Mouse (Mus musculus) layer of hippocampus, postnatal 14 days (tissue): ENCODE results near the gene Utf1. TPM values are rescaled to one million over a fixed set of nuclear protein-coding genes. Genes with fewer than 3 reads are reported as not detected.
A peak's percentile ranks its signal among the peaks of the same experiment; 100 is the strongest.

Experiments used
- DNase-seq, 2 experiments: peaks; one replicate each; pipeline ENCODE4 v3.0.0; 2021 to 2022; ENCODE audit warnings: low spot score in 2 of 2, mixed read lengths in 1 of 2
- microRNA-seq, 2 experiments: library from miRNA; unstranded; fragments of <30 nt; microRNA quantifications; one replicate each; pipeline ENCODE4 v1.2.0; 2021
- total RNA-seq, 2 experiments: library from RNA; stranded (reverse); gene quantifications; 2 replicates each; pipeline ENCODE4 v1.2.3; 2021

Gene Utf1
- total RNA-seq, 2 experiments from 2014 or later: not detected

GRCm38 (mm10) chr7:139970979-139971378 is 27.4 kb downstream of the Utf1 start:
- DNase-seq: no peak

GRCm38 (mm10) chr7:139971436-139971835 is 27.8 kb downstream of the Utf1 start:
- DNase-seq: peak in 1 of 2 experiments; percentile 7

- no peak for DNase-seq
These were observed 29.3 kb downstream of the Utf1 start for GRCm38 (mm10) chr7:139972923-139973331.

- no peak for DNase-seq
These were observed 30.7 kb downstream of the Utf1 start for GRCm38 (mm10) chr7:139974307-139974706.

- DNase-seq: no peak
These were observed 31.9 kb downstream of the Utf1 start for GRCm38 (mm10) chr7:139975471-139975870.

- peak; percentile 82 to 89 for DNase-seq
These were observed 34.8 kb downstream of the Utf1 start, which contains the start of gene 6430531B16Rik for GRCm38 (mm10) chr7:139978278-139978892. 6430531B16Rik (minus strand) TSS chr7:139978755.

GRCm38 (mm10) chr7:139979011-139979719 is 35.6 kb downstream of the Utf1 start:
- peak in 1 of 2 experiments; percentile 14 for DNase-seq

- no peak for DNase-seq
These were observed 37.2 kb downstream of the Utf1 start for GRCm38 (mm10) chr7:139980778-139981177.

- no peak for DNase-seq
These were observed 38.5 kb downstream of the Utf1 start for GRCm38 (mm10) chr7:139982058-139982457.

GRCm38 (mm10) chr7:139984505-139984904 is 40.9 kb downstream of the Utf1 start:
- no peak for DNase-seq

- no peak for DNase-seq
These were observed 44.7 kb downstream of the Utf1 start for GRCm38 (mm10) chr7:139988272-139988671.

GRCm38 (mm10) chr7:139990864-139991394 is 47.3 kb downstream of the Utf1 start:
- no peak for DNase-seq

- no peak for DNase-seq
These were observed 48.8 kb downstream of the Utf1 start, which contains the start of gene Adam8 for GRCm38 (mm10) chr7:139992406-139992805. Adam8 (minus strand) TSS chr7:139992562.

GRCm38 (mm10) chr7:139993532-139993931 is 49.9 kb downstream of the Utf1 start:
- DNase-seq: no peak

GRCm38 (mm10) chr7:139994202-139994601 is 50.6 kb downstream of the Utf1 start:
- DNase-seq: no peak

GRCm38 (mm10) chr7:139994676-139995075 is 51.1 kb downstream of the Utf1 start:
- DNase-seq: peak; percentile 71 to 76

Small RNA genes lying within 50 kb of the gene (microRNA-seq; reads per million reads assigned to microRNA genes)
- gene Mir202: 1.1 to 1.8 reads per million in 2 experiments
- gene Mir7062: 0.68 to 1.4 reads per million in 2 experiments
- gene mmu-mir-7686: 0 reads per million in 2 experiments

Other genes starting within 250 kb of the Utf1 start
- gene Adgra1, start 109.6 kb upstream of the Utf1 start, total RNA-seq: 10 to 100 TPM; 43.6 to 61.8 TPM
- gene Kndc1, start 49.1 kb upstream of the Utf1 start, total RNA-seq: 10 to 100 TPM; 78.2 to 96.6 TPM
- gene 6430531B16Rik, start 35.0 kb downstream of the Utf1 start, total RNA-seq: under 1 TPM; 0.39 to 0.83 TPM
- 1 to 10 TPM; 1.5 to 1.9 TPM for gene Adam8, start 48.8 kb downstream of the Utf1 start, total RNA-seq
- gene Zfp511, start 92.6 kb downstream of the Utf1 start, total RNA-seq: 10 to 100 TPM; 21.9 to 25.7 TPM
- 10 to 100 TPM; 34.9 to 39.3 TPM for gene Tubgcp2, start 92.9 kb downstream of the Utf1 start, total RNA-seq
- gene Msx3, start 105.3 kb downstream of the Utf1 start, total RNA-seq: under 1 TPM; 0.37 to 0.64 TPM
- 100 to 1,000 TPM; 203 to 219 TPM for gene Caly, start 138.8 kb downstream of the Utf1 start, total RNA-seq
- gene Prap1, start 149.6 kb downstream of the Utf1 start, total RNA-seq: not detected
- gene Fuom, start 158.7 kb downstream of the Utf1 start, total RNA-seq: 10 to 100 TPM; 37.6 to 37.8 TPM
- 1 to 10 TPM; 3.8 to 6.1 TPM for gene Paox, start 172.0 kb downstream of the Utf1 start, total RNA-seq
- 10 to 100 TPM; 52.6 to 56.0 TPM for gene Echs1, start 172.7 kb downstream of the Utf1 start, total RNA-seq
- 10 to 100 TPM; 21.8 to 23.6 TPM for gene Mtg1, start 193.8 kb downstream of the Utf1 start, total RNA-seq
- gene Sprn, start 211.1 kb downstream of the Utf1 start, total RNA-seq: 100 to 1,000 TPM; 192 to 199 TPM
- gene Olfr522, start 221.0 kb downstream of the Utf1 start, total RNA-seq: not detected
- under 1 TPM; 0.12 to 0.24 TPM for gene Olfr523, start 229.4 kb downstream of the Utf1 start, total RNA-seq